Mouse (Mus musculus): ENCODE results near the gene Abhd6. TPM values are rescaled to one million over a fixed set of nuclear protein-coding genes. Genes with fewer than 3 reads are reported as not detected.
A peak's percentile ranks its signal among the peaks of the same experiment; 100 is the strongest.

The Abhd6 gene
- polyA plus RNA-seq, 1 experiment from 2014 or later: 15.6 TPM

DNA sequence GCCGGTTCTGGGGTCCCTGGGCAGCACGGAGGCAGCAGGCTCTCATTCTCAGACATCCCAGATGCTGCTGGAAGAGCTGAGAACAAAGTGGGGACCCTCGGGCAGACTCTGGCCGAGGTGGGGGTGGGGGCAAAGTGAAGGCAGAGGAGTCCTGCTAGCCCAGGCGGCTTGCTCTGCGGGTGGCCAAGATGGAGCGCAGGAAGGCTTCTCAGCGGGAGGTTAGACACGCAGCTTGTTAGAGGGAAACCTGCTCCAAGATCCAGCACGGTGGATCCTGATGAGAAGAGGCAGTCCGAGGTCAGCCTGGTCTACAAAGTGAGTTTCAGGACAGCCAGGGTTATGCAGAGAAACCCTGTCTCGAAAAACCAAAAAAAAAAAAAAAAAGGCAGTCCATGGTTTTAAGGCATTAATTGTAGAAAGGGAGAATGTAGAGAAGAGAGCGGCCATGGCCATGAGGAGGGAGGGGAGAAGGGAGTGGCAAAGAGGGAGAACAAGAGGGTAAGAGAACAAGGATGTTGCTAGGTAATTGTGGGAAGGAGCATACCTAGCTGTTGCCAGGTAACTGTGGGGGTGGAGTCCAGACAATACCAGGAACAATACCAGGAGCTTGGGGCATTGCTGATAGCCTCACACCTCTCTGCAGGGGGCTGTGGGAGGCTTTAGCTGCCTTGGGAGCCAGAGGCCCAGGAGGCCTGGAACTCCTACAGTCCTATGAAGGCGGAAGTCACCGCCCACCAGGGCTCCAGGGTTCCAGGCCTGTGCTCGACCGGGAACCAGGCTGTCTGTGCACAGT lies 51.8 kb downstream of the Abhd6 start:
- Histone ChIP-seq H3K27ac (ENCODE audit: low read depth, low read length) (no peak overlapping the region), H3K9me3 (ENCODE audit: control insufficient read depth, low read length) (no peaks in the 10 kb centered on the region), H3K9ac (ENCODE audit: low read length) (no peak overlapping the region), H3K4me2 (no peak overlapping the region), H3K36me3 (ENCODE audit: control insufficient read depth, insufficient read depth, low read length) (no peaks in the 10 kb centered on the region), H3K4me3 (ENCODE audit: low read depth, low read length) (no peak overlapping the region), H3K27me3 (ENCODE audit: control insufficient read depth, insufficient read depth, low read length) (no peaks in the 10 kb centered on the region), H3K4me1 (ENCODE audit: control insufficient read depth, insufficient read depth, low read length) (no peaks in the 10 kb centered on the region; the same call in 1 of the 2 replicates)
- DNase-seq (ENCODE audit: low spot score, missing footprints) (peak; percentile 85), ATAC-seq (ENCODE audit: low FRiP score) (peak; percentile 27; the same call in 1 of the 2 replicates)
- WGBS: 23% methylated on average over 17 of the region's 17 CpGs

DNA sequence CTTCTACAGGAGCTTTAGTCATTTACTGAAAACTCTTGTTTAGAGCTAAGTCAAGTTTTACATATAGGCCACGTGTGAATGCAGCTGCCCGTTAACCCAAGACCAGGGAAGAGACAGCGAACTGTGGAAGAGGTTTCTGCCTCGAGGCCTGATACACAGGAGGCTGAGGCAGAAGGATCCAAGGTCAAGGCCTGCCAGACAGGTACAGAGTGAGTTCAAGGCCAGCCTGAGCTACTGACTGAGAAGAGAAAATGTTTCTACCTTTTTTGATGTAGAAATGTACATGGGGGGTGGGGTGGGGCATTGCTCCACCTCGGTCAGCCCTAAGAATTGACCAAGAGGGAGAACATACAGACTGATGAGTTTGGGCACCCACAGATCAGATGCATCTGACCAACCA lies 53.4 kb downstream of the Abhd6 start:
- DNase-seq (ENCODE audit: low spot score, missing footprints) (no peak), ATAC-seq (ENCODE audit: low FRiP score) (no peak)
- no peak overlapping the region for H3K4me3 ChIP-seq (ENCODE audit: low read depth, low read length)
- H3K4me1 ChIP-seq (ENCODE audit: control insufficient read depth, insufficient read depth, low read length): no peaks in the 10 kb centered on the region; the same call in 1 of the 2 replicates
- no peaks in the 10 kb centered on the region for H3K27me3 ChIP-seq (ENCODE audit: control insufficient read depth, insufficient read depth, low read length)
- H3K36me3 ChIP-seq (ENCODE audit: control insufficient read depth, insufficient read depth, low read length): no peaks in the 10 kb centered on the region
- H3K9me3 ChIP-seq (ENCODE audit: control insufficient read depth, low read length): no peaks in the 10 kb centered on the region
- WGBS: 89% methylated on average over 5 of the region's 5 CpGs
- H3K9ac ChIP-seq (ENCODE audit: low read length): no peak overlapping the region
- H3K27ac ChIP-seq (ENCODE audit: low read depth, low read length): no peak overlapping the region
- H3K4me2 ChIP-seq: no peak overlapping the region

DNA sequence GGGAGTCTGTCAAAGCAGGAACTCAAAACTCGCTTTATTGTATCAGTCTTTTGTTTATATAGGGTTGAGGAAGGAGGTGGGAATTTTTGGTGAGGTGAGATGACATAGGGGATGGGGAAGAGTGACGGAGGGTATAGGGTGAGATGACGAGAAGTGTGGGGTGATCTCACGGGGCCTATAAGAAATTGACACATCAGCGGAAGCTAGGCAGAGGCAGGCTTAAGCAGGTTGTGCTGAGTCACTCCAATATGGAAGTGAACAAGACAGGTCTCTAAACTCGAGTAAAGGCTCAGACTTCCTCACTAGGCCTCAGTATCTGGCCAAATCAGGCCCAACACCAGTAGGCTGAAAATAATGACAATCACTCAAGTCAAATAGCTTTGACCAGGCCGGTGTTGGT lies 57.2 kb downstream of the Abhd6 start:
- 90% methylated on average over 7 of the region's 7 CpGs for WGBS
- H3K27me3 ChIP-seq (ENCODE audit: control insufficient read depth, insufficient read depth, low read length): no peaks in the 10 kb centered on the region
- no peak overlapping the region for H3K4me3 ChIP-seq (ENCODE audit: low read depth, low read length)
- H3K27ac ChIP-seq (ENCODE audit: low read depth, low read length): no peak overlapping the region
- no peak for ATAC-seq (ENCODE audit: low FRiP score)
- no peaks in the 10 kb centered on the region for H3K36me3 ChIP-seq (ENCODE audit: control insufficient read depth, insufficient read depth, low read length)
- 0 out of 2 replicates have a peak, but pooled peaks cover 3% of the 10 kb centered on the region for H3K4me1 ChIP-seq (ENCODE audit: control insufficient read depth, insufficient read depth, low read length)
- no peaks in the 10 kb centered on the region for H3K9me3 ChIP-seq (ENCODE audit: control insufficient read depth, low read length)
- DNase-seq (ENCODE audit: low spot score, missing footprints): no peak
- no peak overlapping the region for H3K9ac ChIP-seq (ENCODE audit: low read length)
- H3K4me2 ChIP-seq: no peak overlapping the region

DNA sequence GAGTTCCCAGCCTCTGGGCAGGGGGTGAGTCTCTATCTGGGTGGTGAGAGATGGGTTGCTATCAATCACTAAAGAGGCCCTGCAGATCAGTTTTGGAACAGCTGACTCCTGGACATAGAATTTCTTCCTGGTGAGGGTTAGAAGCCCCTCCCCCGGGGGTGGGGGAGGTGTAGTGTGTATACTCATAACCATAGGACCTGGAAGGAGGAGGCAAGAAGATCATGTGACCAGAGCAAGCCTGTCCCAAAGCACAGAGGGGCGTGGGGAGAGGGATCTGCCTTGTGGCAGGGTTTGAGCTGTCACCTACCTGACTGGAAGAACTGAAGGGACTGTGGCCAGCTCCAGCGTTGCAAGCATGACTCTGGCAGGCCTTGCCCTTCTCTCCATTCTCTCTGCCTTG lies 59.4 kb downstream of the Abhd6 start:
- Histone ChIP-seq H3K4me3 (ENCODE audit: low read depth, low read length) (no peak overlapping the region), H3K4me1 (ENCODE audit: control insufficient read depth, insufficient read depth, low read length) (0 out of 2 replicates have a peak, but pooled peaks cover 3% of the 10 kb centered on the region), H3K9ac (ENCODE audit: low read length) (no peak overlapping the region), H3K27me3 (ENCODE audit: control insufficient read depth, insufficient read depth, low read length) (no peaks in the 10 kb centered on the region), H3K27ac (ENCODE audit: low read depth, low read length) (no peak overlapping the region), H3K4me2 (no peak overlapping the region), H3K36me3 (ENCODE audit: control insufficient read depth, insufficient read depth, low read length) (no peaks in the 10 kb centered on the region), H3K9me3 (ENCODE audit: control insufficient read depth, low read length) (no peaks in the 10 kb centered on the region)
- 43% methylated on average over 3 of the region's 3 CpGs for WGBS
- DNase-seq (ENCODE audit: low spot score, missing footprints): no peak
- ATAC-seq (ENCODE audit: low FRiP score): peak; percentile 71; the same call in 1 of the 2 replicates

DNA sequence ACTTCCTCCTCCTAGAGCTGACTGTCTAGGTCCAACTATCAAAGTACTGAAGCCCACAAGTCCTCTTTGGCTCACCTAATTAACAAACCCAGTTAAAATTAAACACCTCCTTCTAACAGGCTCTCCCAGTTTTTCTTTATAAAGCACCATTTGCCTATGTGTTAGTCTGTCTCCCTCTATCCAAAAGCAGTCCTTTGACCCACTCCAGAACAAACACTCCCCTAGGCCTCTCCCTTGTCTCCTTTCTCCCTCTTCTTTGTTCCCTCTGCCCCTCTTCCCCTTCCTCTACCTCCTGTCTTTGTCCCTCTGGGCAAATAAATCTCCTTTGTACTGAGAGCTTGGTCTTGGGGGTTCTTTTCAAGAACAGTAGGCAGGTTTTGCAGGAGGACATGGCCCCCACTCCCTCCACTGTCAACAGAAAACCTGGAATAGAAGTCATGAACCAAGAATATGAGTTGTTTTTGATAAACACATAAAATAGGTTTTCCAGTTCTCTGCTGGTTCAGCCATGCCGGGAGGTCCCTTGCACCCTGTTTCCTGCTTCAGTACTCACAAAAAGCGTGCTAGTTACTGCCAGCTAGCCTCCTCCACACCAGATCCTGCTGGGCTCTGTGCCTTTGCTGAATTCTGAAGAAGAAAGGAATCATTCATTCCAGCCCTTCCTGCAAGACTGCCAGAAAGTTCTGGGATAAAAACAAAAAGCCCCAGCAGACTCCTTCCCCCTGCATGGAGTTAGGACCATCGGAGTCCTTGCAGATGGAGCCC lies 60.0 kb downstream of the Abhd6 start:
- H3K36me3 ChIP-seq (ENCODE audit: control insufficient read depth, insufficient read depth, low read length): no peaks in the 10 kb centered on the region
- 61% methylated on average over 3 of the region's 3 CpGs for WGBS
- H3K9ac ChIP-seq (ENCODE audit: low read length): no peak overlapping the region
- no peak overlapping the region for H3K27ac ChIP-seq (ENCODE audit: low read depth, low read length)
- ATAC-seq (ENCODE audit: low FRiP score) (no peak), DNase-seq (ENCODE audit: low spot score, missing footprints) (peak; percentile 83)
- no peak overlapping the region for H3K4me2 ChIP-seq
- no peaks in the 10 kb centered on the region for H3K27me3 ChIP-seq (ENCODE audit: control insufficient read depth, insufficient read depth, low read length)
- H3K4me3 ChIP-seq (ENCODE audit: low read depth, low read length): no peak overlapping the region
- 0 out of 2 replicates have a peak, but pooled peaks cover 3% of the 10 kb centered on the region for H3K4me1 ChIP-seq (ENCODE audit: control insufficient read depth, insufficient read depth, low read length)
- no peaks in the 10 kb centered on the region for H3K9me3 ChIP-seq (ENCODE audit: control insufficient read depth, low read length)

DNA sequence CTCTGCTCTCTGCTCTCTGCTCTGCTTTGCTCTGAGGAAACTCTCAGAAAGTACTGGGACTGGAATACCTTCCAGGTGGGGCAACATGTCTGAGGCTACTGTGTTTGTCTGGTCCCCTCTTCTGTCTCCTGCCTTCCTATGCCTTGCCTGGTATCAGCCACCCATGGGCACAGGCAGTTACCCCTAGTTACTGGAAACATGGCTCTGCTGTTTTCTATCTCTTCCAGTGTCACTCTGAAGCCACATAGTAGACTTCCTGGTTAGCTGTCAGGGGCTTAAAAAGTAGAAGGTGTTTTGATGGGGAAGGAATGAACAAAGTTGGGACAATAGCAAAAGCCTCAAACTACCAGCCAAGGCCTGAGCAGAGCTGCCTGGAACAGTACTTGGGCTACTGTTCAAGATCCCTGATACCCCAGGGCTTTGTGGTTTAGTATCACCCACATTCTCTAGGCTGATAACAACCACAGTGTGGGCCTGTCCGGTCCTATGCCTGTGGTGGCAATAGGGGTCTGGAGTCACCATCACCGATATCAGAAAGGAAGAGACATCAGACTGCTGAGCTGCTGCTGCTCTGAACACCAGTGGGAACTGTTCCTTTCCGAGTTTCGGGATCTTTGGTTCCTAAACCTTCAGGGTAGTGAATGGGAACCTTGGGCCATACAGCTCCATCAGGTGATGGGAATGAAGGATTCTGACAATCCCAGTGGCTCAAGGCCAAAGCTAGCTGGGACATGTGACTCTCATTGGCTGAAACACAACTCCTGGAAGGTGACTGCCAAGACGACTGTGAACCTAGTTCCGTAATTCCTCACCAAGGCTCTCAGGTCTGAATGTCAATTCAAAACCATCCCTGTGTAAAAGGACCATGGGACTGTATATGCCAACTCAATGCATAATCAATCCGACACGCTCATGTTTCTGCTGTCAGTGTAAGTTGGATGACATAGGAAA lies 61.4 kb downstream of the Abhd6 start:
- Histone ChIP-seq H3K36me3 (ENCODE audit: control insufficient read depth, insufficient read depth, low read length) (no peaks in the 10 kb centered on the region), H3K9ac (ENCODE audit: low read length) (no peak overlapping the region), H3K4me1 (ENCODE audit: control insufficient read depth, insufficient read depth, low read length) (0 out of 2 replicates have a peak, but pooled peaks cover 3% of the 10 kb centered on the region), H3K4me3 (ENCODE audit: low read depth, low read length) (no peak overlapping the region), H3K4me2 (no peak overlapping the region), H3K27ac (ENCODE audit: low read depth, low read length) (no peak overlapping the region), H3K27me3 (ENCODE audit: control insufficient read depth, insufficient read depth, low read length) (no peaks in the 10 kb centered on the region), H3K9me3 (ENCODE audit: control insufficient read depth, low read length) (no peaks in the 10 kb centered on the region)
- ATAC-seq (ENCODE audit: low FRiP score) (no peak), DNase-seq (ENCODE audit: low spot score, missing footprints) (no peak)
- WGBS: 91% methylated on average over 8 of the region's 8 CpGs

DNA sequence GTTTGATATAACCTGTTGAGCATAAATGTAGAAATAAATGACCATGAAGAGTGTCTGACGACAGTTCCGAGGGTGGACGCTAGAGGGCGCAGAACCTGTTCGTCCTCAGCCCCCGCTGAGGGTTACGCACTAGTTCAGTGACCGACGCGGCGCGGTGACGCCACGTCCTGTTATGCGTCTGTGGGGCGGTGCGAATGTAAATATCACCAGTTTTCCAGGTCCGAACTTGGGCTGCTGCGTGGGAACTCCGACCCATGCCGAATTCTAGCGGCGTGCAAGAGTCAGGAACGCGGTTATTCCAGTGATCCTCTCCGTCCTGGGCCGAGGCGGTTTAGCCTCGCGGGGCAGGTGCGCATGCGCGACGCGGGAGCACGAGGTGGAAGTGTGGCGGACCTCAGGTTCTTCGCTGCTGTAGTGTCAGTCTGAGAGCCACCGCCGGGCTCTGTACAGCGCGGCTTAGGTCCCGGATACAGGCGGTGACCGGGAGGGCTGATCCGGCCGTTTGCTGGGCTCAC lies 77.5 kb downstream of the Abhd6 start, which contains the start of gene Rpp14:
Gene Rpp14, plus strand, starts transcription at position 203 of the 515 bp plus-strand sequence.
- peak within 1 kb of the TSS; percentile 84 for H3K9ac ChIP-seq (ENCODE audit: low read length)
- no peaks in the 10 kb centered on the region for H3K27me3 ChIP-seq (ENCODE audit: control insufficient read depth, insufficient read depth, low read length)
- H3K4me2 ChIP-seq: peak within 1 kb of the TSS; percentile 81
- H3K9me3 ChIP-seq (ENCODE audit: control insufficient read depth, low read length): no peaks in the 10 kb centered on the region
- H3K36me3 ChIP-seq (ENCODE audit: control insufficient read depth, insufficient read depth, low read length): peaks cover 3% of the 10 kb centered on the region; the same call in 1 of the 2 replicates
- peak within 1 kb of the TSS; percentile 62 for H3K4me3 ChIP-seq (ENCODE audit: low read depth, low read length)
- DNase-seq (ENCODE audit: low spot score, missing footprints) (peak; percentile 100), ATAC-seq (ENCODE audit: low FRiP score) (peak; percentile 97)
- under 1% methylated on average over 47 of the region's 47 CpGs for WGBS
- H3K4me1 ChIP-seq (ENCODE audit: control insufficient read depth, insufficient read depth, low read length): peaks cover 6% of the 10 kb centered on the region; the same call in 1 of the 2 replicates
- peak within 1 kb of the TSS; percentile 70 for H3K27ac ChIP-seq (ENCODE audit: low read depth, low read length)

GRCm38 (mm10) chr14:8080718-8081117 lies 78.0 kb downstream of the Abhd6 start:
- peaks cover 3% of the 10 kb centered on the region; the same call in 1 of the 2 replicates for H3K36me3 ChIP-seq (ENCODE audit: control insufficient read depth, insufficient read depth, low read length)
- peak overlapping the region; percentile 70 for H3K27ac ChIP-seq (ENCODE audit: low read depth, low read length)
- H3K4me3 ChIP-seq (ENCODE audit: low read depth, low read length): peak overlapping the region; percentile 62
- peaks cover 6% of the 10 kb centered on the region; the same call in 1 of the 2 replicates for H3K4me1 ChIP-seq (ENCODE audit: control insufficient read depth, insufficient read depth, low read length)
- peak overlapping the region; percentile 81 for H3K4me2 ChIP-seq
- no peaks in the 10 kb centered on the region for H3K9me3 ChIP-seq (ENCODE audit: control insufficient read depth, low read length)
- 8% methylated on average over 11 of the region's 11 CpGs for WGBS
- DNase-seq (ENCODE audit: low spot score, missing footprints) (no peak), ATAC-seq (ENCODE audit: low FRiP score) (peak; percentile 41; the same call in 1 of the 2 replicates)
- no peaks in the 10 kb centered on the region for H3K27me3 ChIP-seq (ENCODE audit: control insufficient read depth, insufficient read depth, low read length)
- peak overlapping the region; percentile 84 for H3K9ac ChIP-seq (ENCODE audit: low read length)

Data from midbrain, embryonic 11.5 days (tissue).